Mouse (Mus musculus) layer of hippocampus, postnatal 14 days (tissue): ENCODE results near the gene Rtl8b. TPM values are rescaled to one million over a fixed set of nuclear protein-coding genes. Genes with fewer than 3 reads are reported as not detected.

Source experiments
- total RNA-seq, 2 experiments: library from RNA; stranded (reverse); gene quantifications; 2 replicates each; pipeline ENCODE4 v1.2.3; 2021

The Rtl8b gene
- total RNA-seq, 2 experiments from 2014 or later: 184 to 221 TPM

Other genes with a start within 250 kb of the Rtl8b start
- not detected for gene Etd, start 235.5 kb downstream of the Rtl8b start, total RNA-seq
- 100 to 1,000 TPM; 122 to 132 TPM for gene Rtl8c, start 62.4 kb downstream of the Rtl8b start, total RNA-seq
- gene Gm14597, start 61.4 kb downstream of the Rtl8b start, total RNA-seq: not detected
- gene Rtl8a, start 26.7 kb downstream of the Rtl8b start, total RNA-seq: 100 to 1,000 TPM; 205 to 293 TPM
- under 1 TPM in 1 of 2 experiments, not detected in 1; 0.23 TPM for gene 4930502E18Rik, start 54.4 kb upstream of the Rtl8b start, total RNA-seq
- not detected for gene 1700013H16Rik, start 87.4 kb upstream of the Rtl8b start, total RNA-seq
- gene Zfp36l3, start 106.0 kb upstream of the Rtl8b start, total RNA-seq: not detected
- gene Xlr, start 127.3 kb upstream of the Rtl8b start, total RNA-seq: 1 to 10 TPM; 1.6 to 1.9 TPM